Mouse (Mus musculus) heart, postnatal 0 days (tissue): ENCODE results near the gene Tas2r108.

ENCODE experiments used
- CTCF ChIP-seq: IDR thresholded peaks from 2 replicates; pipeline ENCODE4 v1.5.1; 2016; ENCODE audit warnings: antibody characterized with exemption, control low read depth, low read depth
- EP300 ChIP-seq: IDR thresholded peaks from 2 replicates; pipeline ENCODE4 v1.6.1; 2016; ENCODE audit warnings: antibody characterized with exemption, low read depth

- TF ChIP-seq EP300 (no peak), CTCF (no peak)
Measured at GRCm38 (mm10) chr6:40471720-40472010, 21.7 kb upstream of the Tas2r108 start.
